ENCODE assay signal across 12 mouse cellular contexts in genomic region chr2:51142422-51142821, GRCm38 (mm10). TPM values are rescaled to one million over a fixed set of nuclear protein-coding genes. Genes with fewer than 3 reads are reported as not detected.
A peak's percentile ranks its signal among the peaks of the same experiment; 100 is the strongest.
DNase-seq lines count a peak whose midpoint lies in the region; ATAC-seq and TF ChIP-seq lines count a peak whose summit lies in the region.
"Had no signal": no experiment of that assay in that cellular context is flagged by ENCODE, and none has a peak within 500 bp of the region (broad histone marks: within the 10 kb centered on the region; RNA-seq: fewer than 3 reads in every experiment).

No protein-coding gene starts in this region.

- TF ChIP-seq POLR2A in limb, embryonic 14.5 days (IDR thresholded peaks at IDR 0.05; ENCODE audit: borderline replicate concordance, extremely low read depth, insufficient read depth, insufficient read length): no peak

- no peak for DNase-seq in heart, adult 18-20 months
- DNase-seq in forebrain, embryonic 14.5 days (ENCODE audit: low spot score): no peak
- no peak for DNase-seq in limb, embryonic 14.5 days (ENCODE audit: low spot score)
- DNase-seq in right cerebral cortex, postnatal 25 days: no peak
- no peak for DNase-seq in kidney, adult 11 months
- no peak for DNase-seq in cerebellum, postnatal 25 days
- DNase-seq: embryo, embryonic 11 days; heart, adult 2 months; kidney, postnatal 10 days; left cerebral cortex, postnatal 4 days had no signal

- peaks cover 9% of the 10 kb centered on the region; the same call in 1 of the 2 replicates for H3K36me3 ChIP-seq in heart, embryonic 13.5 days
- peaks cover 16% of the 10 kb centered on the region for H3K36me3 ChIP-seq in forebrain, embryonic 14.5 days (ENCODE audit: control insufficient read depth, insufficient read depth, low read length)
- peaks cover 35% of the 10 kb centered on the region for H3K36me3 ChIP-seq in limb, embryonic 14.5 days (ENCODE audit: control insufficient read depth, insufficient read depth, low read length)
- no peaks in the 10 kb centered on the region for H3K36me3 ChIP-seq in neural tube, embryonic 14.5 days (ENCODE audit: control insufficient read depth, insufficient read depth, low read length)

- no peak overlapping the region for H3K27ac ChIP-seq in heart, embryonic 13.5 days (replicated peaks)
- H3K27ac ChIP-seq in forebrain, embryonic 14.5 days (ENCODE audit: low read depth, low read length): no peak overlapping the region
- no peak overlapping the region for H3K27ac ChIP-seq in limb, embryonic 14.5 days (replicated peaks; ENCODE audit: low read depth, low read length)
- no peak overlapping the region for H3K27ac ChIP-seq in neural tube, embryonic 14.5 days (ENCODE audit: low read depth, low read length)
- H3K27ac ChIP-seq: heart, adult 2 months had no signal

- peaks cover 83% of the 10 kb centered on the region for H3K4me1 ChIP-seq in heart, embryonic 13.5 days
- H3K4me1 ChIP-seq in forebrain, embryonic 14.5 days (ENCODE audit: control insufficient read depth, insufficient read depth, low read length): peaks cover 62% of the 10 kb centered on the region
- H3K4me1 ChIP-seq in limb, embryonic 14.5 days (ENCODE audit: control insufficient read depth, insufficient read depth, low read length): peaks cover 61% of the 10 kb centered on the region
- peaks cover 58% of the 10 kb centered on the region for H3K4me1 ChIP-seq in neural tube, embryonic 14.5 days (ENCODE audit: control insufficient read depth, insufficient read depth, low read length)

- no peak overlapping the region for H3K9ac ChIP-seq in heart, embryonic 13.5 days
- H3K9ac ChIP-seq in forebrain, embryonic 14.5 days (ENCODE audit: low read length): 0 out of 2 replicates have a peak overlapping the region, but pooled peaks have one; percentile 17
- H3K9ac ChIP-seq in limb, embryonic 14.5 days (ENCODE audit: low read depth, low read length, severe bottlenecking): 0 out of 2 replicates have a peak overlapping the region, but pooled peaks have one; percentile 3
- H3K9ac ChIP-seq in neural tube, embryonic 14.5 days (replicated peaks; ENCODE audit: low read depth, low read length): no peak overlapping the region

- H3K9me3 ChIP-seq in heart, embryonic 13.5 days: no peaks in the 10 kb centered on the region
- no peaks in the 10 kb centered on the region for H3K9me3 ChIP-seq in forebrain, embryonic 14.5 days (replicated peaks; ENCODE audit: control insufficient read depth, low read length)
- H3K9me3 ChIP-seq in limb, embryonic 14.5 days (ENCODE audit: control insufficient read depth, low read length): no peaks in the 10 kb centered on the region
- no peaks in the 10 kb centered on the region for H3K9me3 ChIP-seq in neural tube, embryonic 14.5 days (ENCODE audit: control insufficient read depth, low read length)

- no peaks in the 10 kb centered on the region for H3K27me3 ChIP-seq in heart, embryonic 13.5 days (replicated peaks)
- no peaks in the 10 kb centered on the region for H3K27me3 ChIP-seq in forebrain, embryonic 14.5 days (replicated peaks; ENCODE audit: control insufficient read depth, insufficient read depth, low read length)
- H3K27me3 ChIP-seq in limb, embryonic 14.5 days (ENCODE audit: control insufficient read depth, insufficient read depth, low read length): no peaks in the 10 kb centered on the region
- no peaks in the 10 kb centered on the region for H3K27me3 ChIP-seq in neural tube, embryonic 14.5 days (ENCODE audit: control insufficient read depth, insufficient read depth, low read length)

- ATAC-seq in heart, embryonic 13.5 days (ENCODE audit: extremely low read depth, insufficient number of reproducible peaks, low FRiP score, low TSS enrichment): no peak
- ATAC-seq in forebrain, embryonic 14.5 days: no peak
- ATAC-seq in limb, embryonic 14.5 days (ENCODE audit: low FRiP score, low read depth): no peak
- ATAC-seq in neural tube, embryonic 14.5 days (ENCODE audit: low read depth): no peak

- 51% methylated on average over 1 of the region's 1 CpGs for WGBS in heart, embryonic 13.5 days
- 47% methylated on average over 1 of the region's 1 CpGs for WGBS in forebrain, embryonic 14.5 days
- WGBS in limb, embryonic 14.5 days: 39% methylated on average over 1 of the region's 1 CpGs
- WGBS in neural tube, embryonic 14.5 days: 41% methylated on average over 1 of the region's 1 CpGs

- H3K4me2 ChIP-seq in heart, embryonic 13.5 days: 0 out of 2 replicates have a peak overlapping the region, but pooled peaks have one; percentile 67
- peak overlapping the region; percentile 74 for H3K4me2 ChIP-seq in forebrain, embryonic 14.5 days (ENCODE audit: low read length)
- peak overlapping the region; percentile 63 for H3K4me2 ChIP-seq in limb, embryonic 14.5 days (replicated peaks; ENCODE audit: low read depth, low read length, severe bottlenecking)
- peak overlapping the region; percentile 31; the same call in 1 of the 2 replicates for H3K4me2 ChIP-seq in neural tube, embryonic 14.5 days (ENCODE audit: low read depth, low read length)

- H3K4me3 ChIP-seq in heart, embryonic 13.5 days: no peak overlapping the region
- H3K4me3 ChIP-seq in forebrain, embryonic 14.5 days (ENCODE audit: low read depth, low read length): no peak overlapping the region; the same call in 1 of the 2 replicates
- H3K4me3 ChIP-seq in limb, embryonic 14.5 days (replicated peaks; ENCODE audit: low read length): peak overlapping the region; percentile 27; the same call in 1 of the 2 replicates
- H3K4me3 ChIP-seq in neural tube, embryonic 14.5 days (ENCODE audit: low read depth, low read length): peak overlapping the region; percentile 4; the same call in 1 of the 2 replicates
- H3K4me3 ChIP-seq: heart, adult 2 months had no signal

RNA-seq across cellular contexts. Expression of gene Rnd3, which starts 6.5 kb away (rescaled TPM):
- 27.3 and 28.4 TPM in 2 replicates for polyA plus RNA-seq in heart, embryonic 13.5 days (2015; fragmentation: Nextera tagmentation; extraction: Ambion mirVana)
- 10 to 100 TPM; 13.8 to 15.9 TPM for total RNA-seq in heart, adult 18-20 months (2021)
- 191 and 206 TPM in 2 replicates for polyA plus RNA-seq in forebrain, embryonic 14.5 days (2014; fragmentation: Nextera tagmentation; extraction: Ambion mirVana)
- 59.4 and 68.8 TPM in 2 replicates for polyA plus RNA-seq in limb, embryonic 14.5 days (2012; rRNA removed)
- 162 and 176 TPM in 2 replicates for polyA plus RNA-seq in limb, embryonic 14.5 days (2014; fragmentation: Nextera tagmentation; extraction: Ambion mirVana)
- 117 and 129 TPM in 2 replicates for polyA plus RNA-seq in neural tube, embryonic 14.5 days (2014; fragmentation: Nextera tagmentation; extraction: Ambion mirVana)

Comparison
In these comparisons a context has a peak if more than half of its experiments do, and no peak if none do; other contexts are left out.
1. H3K4me3 ChIP-seq: peak in limb, embryonic 14.5 days (single experiment) and neural tube, embryonic 14.5 days (single experiment); none in heart, embryonic 13.5 days (single experiment) and forebrain, embryonic 14.5 days (single experiment).
2. H3K9ac ChIP-seq: peak in forebrain, embryonic 14.5 days (single experiment) and limb, embryonic 14.5 days (single experiment); none in heart, embryonic 13.5 days (single experiment) and neural tube, embryonic 14.5 days (single experiment).
3. Peak in every context shown above with its lines, with median percentiles within 50 percentile points of each other: H3K4me2 ChIP-seq.